Mouse (Mus musculus): Measurements from ENCODE around the gene Rin2. TPM values are rescaled to one million over a fixed set of nuclear protein-coding genes. Genes with fewer than 3 reads are reported as not detected.

Rin2 gene
- polyA plus RNA-seq, 1 experiment: 8.2 TPM

GRCm38 (mm10) chr2:145740729-145741128, 65.7 kb downstream of the Rin2 start:
- H3K27me3 ChIP-seq (ENCODE audit: control insufficient read depth, insufficient read depth, low read length, poor library complexity, severe bottlenecking): no peaks in the 10 kb centered on the region
- TF ChIP-seq EP300 (IDR thresholded peaks at IDR 0.05; ENCODE audit: insufficient read depth, low read depth, low read length) (no peak), POLR2A (IDR thresholded peaks at IDR 0.05; ENCODE audit: insufficient read depth, low read length) (no peak), CTCF (IDR thresholded peaks at IDR 0.05; ENCODE audit: low read depth, low read length) (no peak)

GRCm38 (mm10) chr2:145742795-145743710, 68.0 kb downstream of the Rin2 start:
- Histone ChIP-seq H3K9me3 (replicated peaks; ENCODE audit: control insufficient read depth, insufficient read depth, low read length, poor library complexity, severe bottlenecking) (no peaks in the 10 kb centered on the region; the same call in 1 of the 2 replicates), H3K27ac (ENCODE audit: insufficient read depth, low read length) (no peak overlapping the region), H3K27me3 (ENCODE audit: control insufficient read depth, insufficient read depth, low read length, poor library complexity, severe bottlenecking) (no peaks in the 10 kb centered on the region), H3K4me1 (ENCODE audit: control insufficient read depth, insufficient read depth, low read length) (no peaks in the 10 kb centered on the region), H3K4me3 (ENCODE audit: low read depth, low read length) (no peak overlapping the region), H3K36me3 (ENCODE audit: control insufficient read depth, insufficient read depth, low read length, poor library complexity, severe bottlenecking) (no peaks in the 10 kb centered on the region), H3K9ac (ENCODE audit: low read depth, poor library complexity, severe bottlenecking) (no peak overlapping the region)
- TF ChIP-seq POLR2A (IDR thresholded peaks at IDR 0.05; ENCODE audit: insufficient read depth, low read length) (no peak), CTCF (IDR thresholded peaks at IDR 0.05; ENCODE audit: low read depth, low read length) (no peak), EP300 (IDR thresholded peaks at IDR 0.05; ENCODE audit: insufficient read depth, low read depth, low read length) (no peak)

More at GRCm38 (mm10) chr2:145740729-145741128, 65.7 kb downstream of the Rin2 start:
- H3K27ac ChIP-seq (ENCODE audit: insufficient read depth, low read length): no peak overlapping the region
- no peak overlapping the region for H3K9ac ChIP-seq (ENCODE audit: low read depth, poor library complexity, severe bottlenecking)
- no peaks in the 10 kb centered on the region for H3K4me1 ChIP-seq (ENCODE audit: control insufficient read depth, insufficient read depth, low read length)
- no peaks in the 10 kb centered on the region; the same call in 1 of the 2 replicates for H3K9me3 ChIP-seq (replicated peaks; ENCODE audit: control insufficient read depth, insufficient read depth, low read length, poor library complexity, severe bottlenecking)
- no peaks in the 10 kb centered on the region for H3K36me3 ChIP-seq (ENCODE audit: control insufficient read depth, insufficient read depth, low read length, poor library complexity, severe bottlenecking)
- no peak overlapping the region for H3K4me3 ChIP-seq (ENCODE audit: low read depth, low read length)

DNA sequence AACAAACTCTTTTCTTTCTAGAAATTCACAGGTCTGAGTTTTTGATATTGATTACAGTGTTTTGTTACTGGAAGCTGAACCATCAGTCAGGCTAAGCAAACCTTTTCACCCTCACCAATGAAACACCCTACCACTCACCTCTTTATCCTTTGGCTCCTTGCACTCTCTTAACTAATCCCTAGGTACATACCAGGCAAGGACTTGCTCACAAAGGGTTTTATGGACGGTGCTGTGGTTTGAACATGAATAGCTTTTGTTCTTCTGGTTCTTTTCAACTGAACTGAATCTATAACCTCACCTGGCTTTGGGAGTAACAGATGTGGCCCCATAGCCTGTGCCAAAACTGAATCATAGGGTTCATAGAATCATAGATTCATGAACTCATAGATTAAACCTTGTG, 71.4 kb downstream of the Rin2 start:
- Histone ChIP-seq H3K9ac (ENCODE audit: low read depth, poor library complexity, severe bottlenecking) (no peak overlapping the region), H3K36me3 (ENCODE audit: control insufficient read depth, insufficient read depth, low read length, poor library complexity, severe bottlenecking) (no peaks in the 10 kb centered on the region), H3K4me1 (ENCODE audit: control insufficient read depth, insufficient read depth, low read length) (no peaks in the 10 kb centered on the region), H3K27ac (ENCODE audit: insufficient read depth, low read length) (no peak overlapping the region), H3K9me3 (replicated peaks; ENCODE audit: control insufficient read depth, insufficient read depth, low read length, poor library complexity, severe bottlenecking) (no peaks in the 10 kb centered on the region), H3K4me3 (ENCODE audit: low read depth, low read length) (no peak overlapping the region), H3K27me3 (ENCODE audit: control insufficient read depth, insufficient read depth, low read length, poor library complexity, severe bottlenecking) (0 out of 2 replicates have a peak, but pooled peaks cover 2% of the 10 kb centered on the region)
- no peak for TF ChIP-seq POLR2A (IDR thresholded peaks at IDR 0.05; ENCODE audit: insufficient read depth, low read length)
- no peak for TF ChIP-seq CTCF (IDR thresholded peaks at IDR 0.05; ENCODE audit: low read depth, low read length)
- no peak for TF ChIP-seq EP300 (IDR thresholded peaks at IDR 0.05; ENCODE audit: insufficient read depth, low read depth, low read length)

- H3K27me3 ChIP-seq (ENCODE audit: control insufficient read depth, insufficient read depth, low read length, poor library complexity, severe bottlenecking): 0 out of 2 replicates have a peak, but pooled peaks cover 2% of the 10 kb centered on the region
- no peaks in the 10 kb centered on the region for H3K4me1 ChIP-seq (ENCODE audit: control insufficient read depth, insufficient read depth, low read length)
- no peaks in the 10 kb centered on the region for H3K9me3 ChIP-seq (replicated peaks; ENCODE audit: control insufficient read depth, insufficient read depth, low read length, poor library complexity, severe bottlenecking)
- H3K27ac ChIP-seq (ENCODE audit: insufficient read depth, low read length): no peak overlapping the region
- no peak overlapping the region for H3K9ac ChIP-seq (ENCODE audit: low read depth, poor library complexity, severe bottlenecking)
- no peak overlapping the region for H3K4me3 ChIP-seq (ENCODE audit: low read depth, low read length)
- TF ChIP-seq CTCF (IDR thresholded peaks at IDR 0.05; ENCODE audit: low read depth, low read length): no peak
- no peak for TF ChIP-seq POLR2A (IDR thresholded peaks at IDR 0.05; ENCODE audit: insufficient read depth, low read length)
- TF ChIP-seq EP300 (IDR thresholded peaks at IDR 0.05; ENCODE audit: insufficient read depth, low read depth, low read length): no peak
- no peaks in the 10 kb centered on the region for H3K36me3 ChIP-seq (ENCODE audit: control insufficient read depth, insufficient read depth, low read length, poor library complexity, severe bottlenecking)
Observed at GRCm38 (mm10) chr2:145749645-145750044, 74.6 kb downstream of the Rin2 start.

DNA sequence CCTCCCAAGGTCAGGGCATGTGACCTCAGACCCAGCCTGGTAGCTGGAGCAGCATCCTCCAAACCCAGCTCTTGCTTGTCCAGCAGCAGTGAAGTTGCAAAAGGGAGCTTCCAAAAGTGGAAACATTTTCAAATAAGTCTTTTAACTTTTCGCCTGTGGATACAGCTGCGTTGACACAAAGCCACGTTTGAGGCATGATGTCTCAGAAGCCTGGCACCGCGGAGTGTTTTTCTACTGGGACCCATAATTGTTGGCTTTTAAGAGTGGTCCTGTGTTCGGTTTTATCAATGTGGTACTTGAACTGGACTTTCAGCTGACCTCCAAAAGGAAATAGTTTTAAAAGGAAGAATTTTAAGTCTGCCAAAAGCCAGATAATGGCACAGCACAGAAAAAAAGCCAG, 77.6 kb downstream of the Rin2 start:
- Histone ChIP-seq H3K9ac (ENCODE audit: low read depth, poor library complexity, severe bottlenecking) (no peak overlapping the region), H3K27ac (ENCODE audit: insufficient read depth, low read length) (no peak overlapping the region), H3K4me3 (ENCODE audit: low read depth, low read length) (no peak overlapping the region), H3K36me3 (ENCODE audit: control insufficient read depth, insufficient read depth, low read length, poor library complexity, severe bottlenecking) (no peaks in the 10 kb centered on the region), H3K27me3 (ENCODE audit: control insufficient read depth, insufficient read depth, low read length, poor library complexity, severe bottlenecking) (0 out of 2 replicates have a peak, but pooled peaks cover 2% of the 10 kb centered on the region), H3K4me1 (ENCODE audit: control insufficient read depth, insufficient read depth, low read length) (no peaks in the 10 kb centered on the region), H3K9me3 (replicated peaks; ENCODE audit: control insufficient read depth, insufficient read depth, low read length, poor library complexity, severe bottlenecking) (no peaks in the 10 kb centered on the region)
- TF ChIP-seq EP300 (IDR thresholded peaks at IDR 0.05; ENCODE audit: insufficient read depth, low read depth, low read length): no peak
- no peak for TF ChIP-seq POLR2A (IDR thresholded peaks at IDR 0.05; ENCODE audit: insufficient read depth, low read length)
- no peak for TF ChIP-seq CTCF (IDR thresholded peaks at IDR 0.05; ENCODE audit: low read depth, low read length)

- Histone ChIP-seq H3K9me3 (replicated peaks; ENCODE audit: control insufficient read depth, insufficient read depth, low read length, poor library complexity, severe bottlenecking) (no peaks in the 10 kb centered on the region), H3K4me1 (ENCODE audit: control insufficient read depth, insufficient read depth, low read length) (no peaks in the 10 kb centered on the region), H3K4me3 (ENCODE audit: low read depth, low read length) (no peak overlapping the region), H3K9ac (ENCODE audit: low read depth, poor library complexity, severe bottlenecking) (no peak overlapping the region), H3K36me3 (ENCODE audit: control insufficient read depth, insufficient read depth, low read length, poor library complexity, severe bottlenecking) (no peaks in the 10 kb centered on the region), H3K27ac (ENCODE audit: insufficient read depth, low read length) (no peak overlapping the region), H3K27me3 (ENCODE audit: control insufficient read depth, insufficient read depth, low read length, poor library complexity, severe bottlenecking) (0 out of 2 replicates have a peak, but pooled peaks cover 2% of the 10 kb centered on the region)
- no peak for TF ChIP-seq POLR2A (IDR thresholded peaks at IDR 0.05; ENCODE audit: insufficient read depth, low read length)
- TF ChIP-seq EP300 (IDR thresholded peaks at IDR 0.05; ENCODE audit: insufficient read depth, low read depth, low read length): no peak
- TF ChIP-seq CTCF (IDR thresholded peaks at IDR 0.05; ENCODE audit: low read depth, low read length): no peak
Observed at GRCm38 (mm10) chr2:145753973-145754372, 79.0 kb downstream of the Rin2 start.

Data from ES-Bruce4 (cell line).